Mouse (Mus musculus) lung, postnatal 0 days (tissue): ENCODE data around the gene Nfix.

ENCODE experiments used
- CTCF ChIP-seq: IDR thresholded peaks from 2 replicates; pipeline ENCODE4 v1.5.1; 2016; ENCODE audit warnings: antibody characterized with exemption, mild to moderate bottlenecking
- EP300 ChIP-seq: IDR thresholded peaks from 2 replicates; pipeline ENCODE4 v1.6.1; 2016; ENCODE audit warnings: antibody characterized with exemption, mild to moderate bottlenecking, control low read depth

- TF ChIP-seq EP300 (no peak), CTCF (no peak)
Measured at GRCm38 (mm10) chr8:84768343-84769095, 31.6 kb downstream of the Nfix start.
